Mouse (Mus musculus) embryonic facial prominence, embryonic 15.5 days (tissue): ENCODE data around the gene Luc7l2. TPM values are rescaled to one million over a fixed set of nuclear protein-coding genes. Genes with fewer than 3 reads are reported as not detected.

Experiments
- ATAC-seq: fragments of 200-750 bp; cut with Nextera tagmentation; 2 replicates; pipeline ENCODE4 v1.8.0; 2017; ENCODE audit warnings: low read depth, moderate TSS enrichment; ENCODE audit not compliant: insufficient number of reproducible peaks, low FRiP score, low TSS enrichment
- H3K27ac ChIP-seq: fragments of 300-500 bp; sonication (generic); replicated peaks from 2 replicates; pipeline ENCODE4 v1.5.1; 2015; ENCODE audit warnings: mild to moderate bottlenecking, inconsistent platforms
- H3K27me3 ChIP-seq: fragments of 300-500 bp; sonication (generic); 2 replicates; pipeline ENCODE4 v1.6.1; 2015; ENCODE audit warnings: inconsistent platforms
- H3K36me3 ChIP-seq: fragments of 300-500 bp; sonication (generic); 2 replicates; pipeline ENCODE4 v1.6.1; 2015; ENCODE audit warnings: mild to moderate bottlenecking, inconsistent platforms
- H3K4me1 ChIP-seq: fragments of 300-500 bp; sonication (generic); 2 replicates; pipeline ENCODE4 v1.6.1; 2015; ENCODE audit warnings: inconsistent platforms
- H3K4me2 ChIP-seq: fragments of 300-500 bp; sonication (generic); replicated peaks from 2 replicates; pipeline ENCODE4 v1.6.1; 2015; ENCODE audit warnings: mild to moderate bottlenecking, inconsistent platforms
- H3K4me3 ChIP-seq: fragments of 300-500 bp; sonication (generic); replicated peaks from 2 replicates; pipeline ENCODE4 v1.5.1; 2015; ENCODE audit warnings: mild to moderate bottlenecking, inconsistent platforms
- H3K9ac ChIP-seq: fragments of 300-500 bp; sonication (generic); 2 replicates; pipeline ENCODE4 v1.6.1; 2015; ENCODE audit warnings: inconsistent platforms
- H3K9me3 ChIP-seq: fragments of 300-500 bp; sonication (generic); replicated peaks from 2 replicates; pipeline ENCODE4 v1.6.1; 2016; ENCODE audit warnings: inconsistent platforms
- WGBS: fragments of 180-500 bp; shearing (Covaris S2); methylation state at CpG from one replicate; pipeline ENCODE4 v1.1.7; 2015; 5-methylcytosine and 5-hydroxymethylcytosine counted together
- polyA plus RNA-seq: library from polyadenylated mRNA; unstranded; fragments of >200 nt; fragmentation: Nextera tagmentation; extraction: Ambion mirVana; gene quantifications from 2 replicates; pipeline ENCODE4 v1.2.1, GENCODE M21; 2015

Luc7l2 gene
- polyA plus RNA-seq, 1 experiment from 2014 or later: 48.0 TPM

DNA sequence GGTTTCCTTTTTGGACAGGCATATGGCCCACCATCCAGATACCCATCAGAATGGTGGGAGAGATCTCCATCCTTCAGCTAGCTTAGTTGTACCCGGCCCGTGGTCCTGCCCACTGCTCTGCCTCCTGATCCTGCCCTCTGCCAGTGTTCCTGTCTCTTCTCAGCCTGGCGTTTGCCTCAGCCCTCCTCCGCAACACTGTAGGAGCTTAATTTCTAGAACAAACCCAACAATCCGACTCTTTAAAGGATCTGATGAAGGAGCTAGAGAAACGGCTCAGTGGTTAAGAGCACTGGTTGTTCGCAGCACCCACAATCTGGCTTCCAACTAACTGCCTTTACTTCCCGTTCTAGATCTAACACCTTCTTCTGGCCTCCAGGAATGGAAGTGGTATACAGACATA lies 83.3 kb downstream of the Luc7l2 start:
- no peak overlapping the region for H3K9ac ChIP-seq
- 80% methylated on average over 8 of the region's 8 CpGs for WGBS
- peaks cover 55% of the 10 kb centered on the region for H3K27me3 ChIP-seq
- H3K4me3 ChIP-seq: no peak overlapping the region
- no peaks in the 10 kb centered on the region for H3K36me3 ChIP-seq
- ATAC-seq: no peak
- H3K4me1 ChIP-seq: peaks cover 23% of the 10 kb centered on the region
- H3K27ac ChIP-seq: no peak overlapping the region
- H3K9me3 ChIP-seq: no peaks in the 10 kb centered on the region
- H3K4me2 ChIP-seq: no peak overlapping the region

DNA sequence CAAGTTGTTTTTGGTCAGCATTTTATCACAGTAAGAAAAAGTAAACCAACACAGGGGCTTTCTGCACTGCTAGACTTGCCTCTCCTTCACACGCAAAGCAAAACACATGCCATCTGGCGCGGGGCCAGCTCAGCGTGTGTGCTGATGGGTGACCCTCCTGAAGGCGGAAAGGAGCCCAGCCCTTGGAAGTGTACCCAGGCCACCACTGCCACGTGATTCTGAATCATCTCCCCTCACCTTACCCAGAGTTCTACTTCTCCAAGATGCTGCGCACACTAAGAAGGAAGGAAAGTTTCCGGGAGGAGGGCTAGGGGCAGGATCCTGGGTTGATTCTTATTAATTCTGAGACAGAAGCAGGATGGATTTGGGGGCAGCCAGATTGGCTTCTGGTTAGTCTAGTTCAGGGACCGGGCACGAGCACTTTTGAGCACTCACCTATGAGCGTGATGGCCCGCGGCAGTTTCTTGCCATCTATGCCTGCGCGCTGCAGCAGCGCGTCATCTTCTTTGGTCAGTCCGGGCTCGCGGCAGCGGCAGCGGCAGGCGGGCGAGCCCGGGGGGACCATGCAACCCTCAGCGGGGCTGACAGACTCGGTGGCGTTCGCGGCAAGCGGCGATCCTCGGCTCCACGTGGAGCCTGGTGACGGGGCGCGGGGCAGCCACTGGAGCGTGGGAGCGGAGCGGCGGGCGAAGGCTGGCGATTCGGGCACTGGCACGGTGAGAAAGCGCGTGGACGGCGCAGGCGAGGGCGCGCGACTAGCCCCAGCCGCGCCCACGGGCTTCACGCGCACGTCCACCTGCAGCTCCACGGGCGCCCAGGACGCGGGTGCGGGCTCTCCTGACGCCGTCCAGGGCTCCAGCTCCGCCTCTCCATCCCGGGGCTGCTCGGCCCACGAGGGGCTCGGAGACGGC lies 85.1 kb downstream of the Luc7l2 start:
- 1% methylated on average over 72 of the region's 72 CpGs for WGBS
- peaks cover 72% of the 10 kb centered on the region for H3K27me3 ChIP-seq
- H3K4me1 ChIP-seq: peaks cover 23% of the 10 kb centered on the region
- peak; percentile 65; the same call in 1 of the 2 replicates for ATAC-seq
- H3K4me2 ChIP-seq: peak overlapping the region; percentile 99
- H3K9me3 ChIP-seq: no peaks in the 10 kb centered on the region
- no peak overlapping the region for H3K27ac ChIP-seq
- H3K4me3 ChIP-seq: peak overlapping the region; percentile 57
- H3K36me3 ChIP-seq: no peaks in the 10 kb centered on the region
- peak overlapping the region; percentile 35 for H3K9ac ChIP-seq

DNA sequence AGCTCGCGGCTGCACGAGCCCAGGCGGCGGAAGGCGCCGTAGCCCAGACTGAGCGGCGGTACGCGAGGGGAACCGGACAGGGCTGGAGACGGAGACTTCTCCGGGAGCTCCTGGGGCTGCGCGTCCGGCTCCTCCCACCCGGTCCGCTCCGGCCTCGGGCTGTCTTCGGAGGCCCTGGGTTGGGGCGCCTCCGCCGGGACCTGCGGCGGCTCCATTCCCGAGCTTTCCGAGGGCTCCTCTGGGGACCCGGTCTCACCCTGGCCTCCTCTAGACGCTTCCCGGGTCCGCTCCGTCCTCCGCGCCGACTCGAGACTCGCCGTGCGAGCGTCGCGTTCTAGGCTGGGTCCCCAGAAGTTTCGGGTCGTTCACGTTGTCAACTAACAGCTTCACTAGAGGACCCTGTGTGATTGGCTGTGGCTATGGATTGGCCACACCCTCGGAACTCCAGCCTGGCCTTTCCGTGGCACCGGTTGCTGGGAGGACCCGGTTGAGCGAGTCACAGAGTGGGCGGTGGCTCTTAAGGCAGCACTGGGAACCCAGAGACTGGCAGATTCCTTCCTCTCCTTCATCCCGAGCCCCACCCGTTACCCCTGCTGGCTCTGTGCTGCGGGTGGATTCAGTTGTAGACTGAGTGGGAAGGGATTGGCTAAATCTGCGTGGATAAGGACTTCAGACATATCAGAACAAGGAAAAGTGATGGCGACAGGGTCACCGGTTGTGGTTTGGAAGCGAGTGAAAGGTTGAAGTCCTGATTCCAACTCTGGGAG lies 85.9 kb downstream of the Luc7l2 start, which contains the start of gene Klrg2:
Gene Klrg2, minus strand, starts transcription at position 391 of the 767 bp plus-strand sequence.
- H3K4me3 ChIP-seq: peak within 1 kb of the TSS; percentile 57
- no peaks in the 10 kb centered on the region for H3K36me3 ChIP-seq
- H3K27me3 ChIP-seq: peaks cover 72% of the 10 kb centered on the region
- H3K4me1 ChIP-seq: peaks cover 23% of the 10 kb centered on the region
- peak within 1 kb of the TSS; percentile 35 for H3K9ac ChIP-seq
- H3K9me3 ChIP-seq: no peaks in the 10 kb centered on the region
- no peak within 1 kb of the TSS for H3K27ac ChIP-seq
- H3K4me2 ChIP-seq: peak within 1 kb of the TSS; percentile 99
- 2% methylated on average over 60 of the region's 60 CpGs for WGBS
- peak; percentile 82 for ATAC-seq

DNA sequence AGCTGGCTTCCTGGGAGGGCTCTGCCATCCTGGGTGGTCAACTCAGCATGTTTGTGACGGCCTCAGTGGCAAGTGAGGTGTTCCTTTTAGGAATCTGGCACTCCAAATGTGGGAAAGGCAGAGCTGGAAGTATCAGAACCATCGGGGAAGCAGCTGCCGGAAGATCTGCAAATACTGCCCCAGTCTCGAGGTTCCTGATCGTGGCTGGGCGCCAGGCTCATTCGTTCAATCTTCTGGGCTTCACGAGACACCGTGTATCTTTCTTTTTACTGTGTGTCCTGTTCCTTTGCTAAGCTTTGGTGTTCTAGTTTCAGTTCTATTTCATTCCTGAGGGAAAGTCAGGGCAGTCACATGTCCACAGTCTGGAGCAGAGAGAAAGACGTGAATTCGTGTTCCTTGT lies 89.3 kb downstream of the Luc7l2 start:
- Histone ChIP-seq H3K27me3 (peaks cover 55% of the 10 kb centered on the region), H3K27ac (no peak overlapping the region), H3K36me3 (no peaks in the 10 kb centered on the region), H3K9ac (no peak overlapping the region), H3K4me3 (no peak overlapping the region), H3K9me3 (no peaks in the 10 kb centered on the region), H3K4me2 (no peak overlapping the region), H3K4me1 (peaks cover 21% of the 10 kb centered on the region)
- 52% methylated on average over 11 of the region's 11 CpGs for WGBS
- ATAC-seq: no peak

DNA sequence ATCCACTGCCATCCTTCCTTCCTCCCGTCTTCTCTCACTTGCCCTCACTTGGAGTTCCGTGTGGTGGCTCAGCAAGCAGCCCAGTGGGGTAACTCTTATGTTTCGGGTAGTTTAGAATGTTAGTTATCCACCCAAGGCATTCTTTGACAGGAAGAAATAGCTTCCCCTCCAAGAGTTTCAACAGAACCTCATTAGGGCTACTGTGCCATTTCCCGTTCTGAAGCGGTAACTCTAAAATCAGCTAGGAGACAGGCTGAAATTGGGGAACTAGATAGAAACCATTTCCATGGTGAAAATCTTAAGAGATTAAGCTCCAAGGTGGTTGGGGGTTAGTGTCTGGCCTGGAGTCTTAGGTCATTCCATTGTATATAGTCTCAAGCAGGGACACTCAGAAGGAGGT lies 90.1 kb downstream of the Luc7l2 start:
- WGBS: 63% methylated on average over 5 of the region's 5 CpGs
- Histone ChIP-seq H3K9me3 (no peaks in the 10 kb centered on the region), H3K4me3 (no peak overlapping the region), H3K4me2 (no peak overlapping the region), H3K4me1 (peaks cover 13% of the 10 kb centered on the region), H3K27ac (no peak overlapping the region), H3K27me3 (peaks cover 46% of the 10 kb centered on the region), H3K9ac (no peak overlapping the region), H3K36me3 (no peaks in the 10 kb centered on the region)
- ATAC-seq: no peak

DNA sequence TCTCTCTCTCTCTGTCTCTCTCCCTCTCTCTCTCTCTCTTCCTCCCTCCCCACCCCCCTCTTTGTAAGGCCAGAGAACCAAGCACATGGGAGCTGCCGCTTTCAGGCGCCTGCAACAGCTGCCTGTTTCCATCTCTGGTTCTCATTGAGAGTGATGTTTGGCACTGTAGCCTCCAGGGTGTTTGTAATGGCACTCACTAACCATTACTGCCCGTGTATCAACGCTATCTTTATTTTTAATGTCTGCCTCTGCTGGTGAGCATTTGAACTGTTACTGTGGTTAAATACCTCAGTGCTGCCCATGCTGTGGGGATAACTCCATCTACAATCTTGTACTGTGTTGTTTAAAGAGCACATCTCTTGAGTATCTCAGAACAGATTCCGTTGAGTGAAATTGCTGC lies 90.5 kb downstream of the Luc7l2 start:
- Histone ChIP-seq H3K4me1 (peaks cover 8% of the 10 kb centered on the region), H3K36me3 (no peaks in the 10 kb centered on the region), H3K27me3 (peaks cover 42% of the 10 kb centered on the region), H3K4me3 (no peak overlapping the region), H3K9me3 (no peaks in the 10 kb centered on the region), H3K4me2 (no peak overlapping the region), H3K27ac (no peak overlapping the region), H3K9ac (no peak overlapping the region)
- ATAC-seq: no peak
- WGBS: 31% methylated on average over 5 of the region's 5 CpGs

DNA sequence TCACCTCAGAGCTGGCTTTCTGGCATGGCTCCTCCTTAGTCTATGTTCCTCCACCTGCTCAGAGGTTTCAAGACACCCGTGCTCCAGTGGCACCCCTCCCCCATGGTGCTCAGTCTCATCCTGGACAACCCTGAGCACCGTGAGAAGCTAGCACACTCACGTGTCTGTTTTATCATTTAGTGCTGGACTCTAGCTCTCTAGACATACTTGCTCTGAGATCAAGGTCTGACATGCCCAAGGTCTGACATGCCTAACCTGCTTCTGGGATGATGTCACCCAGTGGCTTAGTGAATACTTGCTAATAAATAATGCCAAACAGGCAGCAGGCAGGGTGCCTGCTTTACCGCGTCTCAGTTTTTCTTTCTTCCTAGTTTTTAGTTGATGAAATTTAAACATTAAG lies 91.5 kb downstream of the Luc7l2 start:
- no peak overlapping the region for H3K9ac ChIP-seq
- H3K4me3 ChIP-seq: no peak overlapping the region
- no peaks in the 10 kb centered on the region for H3K9me3 ChIP-seq
- H3K36me3 ChIP-seq: no peaks in the 10 kb centered on the region
- no peak overlapping the region for H3K4me2 ChIP-seq
- 57% methylated on average over 5 of the region's 5 CpGs for WGBS
- H3K27me3 ChIP-seq: peaks cover 33% of the 10 kb centered on the region
- ATAC-seq: no peak
- no peaks in the 10 kb centered on the region for H3K4me1 ChIP-seq
- no peak overlapping the region for H3K27ac ChIP-seq

DNA sequence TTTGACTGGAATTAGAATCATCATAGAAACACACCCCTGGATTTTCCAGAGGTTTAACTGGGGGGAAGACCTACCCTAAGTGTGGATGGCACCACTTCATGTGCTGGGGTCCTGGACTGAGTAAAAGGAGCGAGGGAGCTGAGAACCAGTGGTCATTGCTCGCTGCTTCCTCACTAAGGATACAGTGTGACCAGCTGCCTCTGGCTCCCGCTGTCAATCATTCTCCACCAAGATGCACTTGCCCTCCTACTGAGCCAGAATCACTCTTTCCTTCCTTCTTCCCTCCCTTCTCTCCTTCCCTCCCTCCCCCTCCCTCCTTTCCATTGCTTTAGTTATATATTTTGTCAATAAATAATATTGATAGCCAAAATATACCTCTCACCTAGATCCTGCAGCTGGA lies 91.9 kb downstream of the Luc7l2 start:
- WGBS: 70% methylated on average over 3 of the region's 3 CpGs
- Histone ChIP-seq H3K9ac (no peak overlapping the region), H3K9me3 (no peaks in the 10 kb centered on the region), H3K4me2 (no peak overlapping the region), H3K36me3 (no peaks in the 10 kb centered on the region), H3K4me1 (no peaks in the 10 kb centered on the region), H3K27me3 (peaks cover 28% of the 10 kb centered on the region), H3K4me3 (no peak overlapping the region), H3K27ac (no peak overlapping the region)
- no peak for ATAC-seq

DNA sequence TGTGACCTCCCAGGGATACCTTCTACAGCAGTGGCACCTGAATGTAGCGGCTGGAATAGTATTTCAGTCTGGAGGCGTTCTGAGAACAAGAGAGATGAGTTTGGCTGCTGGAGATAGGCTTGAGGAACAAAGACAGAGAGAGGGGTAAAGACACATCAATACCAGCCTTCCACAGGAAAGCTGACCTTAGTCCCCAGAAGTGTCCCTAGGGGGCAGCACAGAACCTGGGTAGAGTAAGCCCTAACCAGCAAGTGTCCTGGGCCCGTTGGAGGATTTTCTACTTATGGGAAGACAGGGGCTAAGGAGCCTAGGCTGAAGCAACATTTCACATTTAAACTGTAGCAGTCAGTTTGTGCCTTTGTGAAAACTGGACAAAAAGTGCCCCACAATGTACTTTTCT lies 98.4 kb downstream of the Luc7l2 start:
- H3K27me3 ChIP-seq: no peaks in the 10 kb centered on the region
- no peak overlapping the region for H3K27ac ChIP-seq
- 72% methylated on average over 3 of the region's 3 CpGs for WGBS
- H3K4me3 ChIP-seq: no peak overlapping the region
- no peaks in the 10 kb centered on the region for H3K9me3 ChIP-seq
- H3K9ac ChIP-seq: no peak overlapping the region
- no peak for ATAC-seq
- H3K36me3 ChIP-seq: no peaks in the 10 kb centered on the region
- no peak overlapping the region for H3K4me2 ChIP-seq
- 0 out of 2 replicates have a peak, but pooled peaks cover 3% of the 10 kb centered on the region for H3K4me1 ChIP-seq

DNA sequence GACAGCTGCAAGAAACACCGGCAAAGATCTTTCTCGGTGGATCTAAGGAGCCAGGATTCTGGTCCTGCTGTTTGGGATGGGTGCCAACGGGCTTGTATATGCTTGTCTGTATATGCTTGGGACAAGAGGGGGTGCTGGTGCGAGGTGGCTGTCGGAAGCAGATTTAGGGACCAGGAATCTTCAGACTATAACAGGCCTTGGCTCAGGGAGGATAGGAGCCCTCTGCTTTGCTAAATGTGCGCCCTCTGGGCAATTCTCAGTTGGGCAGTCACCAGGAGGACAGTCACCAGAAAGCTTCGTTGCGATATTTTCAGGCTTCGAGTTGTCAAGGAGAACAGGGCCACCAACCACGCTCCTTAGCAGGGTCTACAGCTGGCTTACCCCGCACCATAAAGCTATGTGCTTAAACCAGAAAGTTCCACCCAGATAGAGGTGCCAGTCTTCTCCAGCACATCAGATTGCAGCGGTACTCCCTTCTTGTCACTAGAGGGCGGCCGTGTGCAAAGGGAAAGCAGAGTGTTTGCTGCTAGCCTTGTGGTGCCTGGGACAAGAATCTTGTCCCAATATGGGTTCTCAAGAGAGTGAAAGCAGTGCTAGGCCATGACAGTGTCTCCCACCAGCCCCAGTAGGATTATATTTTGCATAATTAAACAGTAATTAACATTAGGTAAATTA lies 99.3 kb downstream of the Luc7l2 start:
- Histone ChIP-seq H3K27ac (no peak overlapping the region), H3K4me2 (no peak overlapping the region), H3K27me3 (no peaks in the 10 kb centered on the region), H3K4me1 (0 out of 2 replicates have a peak, but pooled peaks cover 3% of the 10 kb centered on the region), H3K36me3 (no peaks in the 10 kb centered on the region), H3K9ac (no peak overlapping the region), H3K9me3 (no peaks in the 10 kb centered on the region), H3K4me3 (no peak overlapping the region)
- peak; percentile 39; the same call in 1 of the 2 replicates for ATAC-seq
- 33% methylated on average over 14 of the region's 14 CpGs for WGBS
